Mouse (Mus musculus): ENCODE data around the gene Eftud2. TPM values are rescaled to one million over a fixed set of nuclear protein-coding genes. Genes with fewer than 3 reads are reported as not detected.

Eftud2 gene
- polyA plus RNA-seq, 1 experiment from 2014 or later = 250 TPM

- Histone ChIP-seq H3K27me3 (ENCODE audit: control insufficient read depth, insufficient read depth, low read length) (no peaks in the 10 kb centered on the region), H3K27ac (ENCODE audit: low read depth, low read length) (no peak overlapping the region), H3K9me3 (ENCODE audit: control insufficient read depth, low read length) (no peaks in the 10 kb centered on the region), H3K4me1 (ENCODE audit: control insufficient read depth, insufficient read depth, low read length) (no peaks in the 10 kb centered on the region), H3K9ac (ENCODE audit: low read depth, low read length) (no peak overlapping the region), H3K36me3 (ENCODE audit: control insufficient read depth, insufficient read depth, low read length) (peaks cover 97% of the 10 kb centered on the region), H3K4me3 (ENCODE audit: low read length) (no peak overlapping the region), H3K4me2 (replicated peaks; ENCODE audit: low read depth, low read length) (no peak overlapping the region)
- ATAC-seq (ENCODE audit: low FRiP score, low TSS enrichment) = no peak
- WGBS = 84% methylated on average over 6 of the region's 6 CpGs
Observed at GRCm38 (mm10) chr11:102855941-102856340, 24.8 kb downstream of the Eftud2 start.

- no peaks in the 10 kb centered on the region for H3K4me1 ChIP-seq (ENCODE audit: control insufficient read depth, insufficient read depth, low read length)
- no peaks in the 10 kb centered on the region for H3K9me3 ChIP-seq (ENCODE audit: control insufficient read depth, low read length)
- no peak overlapping the region for H3K4me3 ChIP-seq (ENCODE audit: low read length)
- H3K9ac ChIP-seq (ENCODE audit: low read depth, low read length) = no peak overlapping the region
- no peak overlapping the region for H3K27ac ChIP-seq (ENCODE audit: low read depth, low read length)
- ATAC-seq (ENCODE audit: low FRiP score, low TSS enrichment) = no peak
- no peak overlapping the region for H3K4me2 ChIP-seq (replicated peaks; ENCODE audit: low read depth, low read length)
- no peaks in the 10 kb centered on the region for H3K27me3 ChIP-seq (ENCODE audit: control insufficient read depth, insufficient read depth, low read length)
- H3K36me3 ChIP-seq (ENCODE audit: control insufficient read depth, insufficient read depth, low read length) = peaks cover 96% of the 10 kb centered on the region
Observed at GRCm38 (mm10) chr11:102853760-102854159, 27.0 kb downstream of the Eftud2 start.

GRCm38 (mm10) chr11:102851883-102852282 lies 28.9 kb downstream of the Eftud2 start:
- Histone ChIP-seq H3K27me3 (ENCODE audit: control insufficient read depth, insufficient read depth, low read length) (no peaks in the 10 kb centered on the region), H3K4me3 (ENCODE audit: low read length) (no peak overlapping the region), H3K27ac (ENCODE audit: low read depth, low read length) (no peak overlapping the region), H3K9me3 (ENCODE audit: control insufficient read depth, low read length) (no peaks in the 10 kb centered on the region), H3K4me2 (replicated peaks; ENCODE audit: low read depth, low read length) (no peak overlapping the region), H3K9ac (ENCODE audit: low read depth, low read length) (no peak overlapping the region), H3K36me3 (ENCODE audit: control insufficient read depth, insufficient read depth, low read length) (peaks cover 96% of the 10 kb centered on the region), H3K4me1 (ENCODE audit: control insufficient read depth, insufficient read depth, low read length) (no peaks in the 10 kb centered on the region)
- ATAC-seq (ENCODE audit: low FRiP score, low TSS enrichment) = peak; percentile 85; the same call in 1 of the 2 replicates
- whole genome bisulfite sequencing = 61% methylated on average over 5 of the region's 5 CpGs

- H3K4me1 ChIP-seq (ENCODE audit: control insufficient read depth, insufficient read depth, low read length) = no peaks in the 10 kb centered on the region
- H3K27me3 ChIP-seq (ENCODE audit: control insufficient read depth, insufficient read depth, low read length) = no peaks in the 10 kb centered on the region
- no peak overlapping the region for H3K27ac ChIP-seq (ENCODE audit: low read depth, low read length)
- H3K4me3 ChIP-seq (ENCODE audit: low read length) = no peak overlapping the region
- ATAC-seq (ENCODE audit: low FRiP score, low TSS enrichment) = no peak
- no peaks in the 10 kb centered on the region for H3K9me3 ChIP-seq (ENCODE audit: control insufficient read depth, low read length)
- H3K4me2 ChIP-seq (replicated peaks; ENCODE audit: low read depth, low read length) = no peak overlapping the region
- H3K36me3 ChIP-seq (ENCODE audit: control insufficient read depth, insufficient read depth, low read length) = peaks cover 98% of the 10 kb centered on the region
- WGBS = 59% methylated on average over 10 of the region's 10 CpGs
- H3K9ac ChIP-seq (ENCODE audit: low read depth, low read length) = no peak overlapping the region
Observed at GRCm38 (mm10) chr11:102845926-102846325, 34.9 kb downstream of the Eftud2 start.

GRCm38 (mm10) chr11:102838616-102839150 lies 42.1 kb downstream of the Eftud2 start:
- Histone ChIP-seq H3K4me3 (ENCODE audit: low read length) (no peak overlapping the region), H3K27ac (ENCODE audit: low read depth, low read length) (no peak overlapping the region), H3K4me2 (replicated peaks; ENCODE audit: low read depth, low read length) (no peak overlapping the region), H3K36me3 (ENCODE audit: control insufficient read depth, insufficient read depth, low read length) (peaks cover 66% of the 10 kb centered on the region), H3K4me1 (ENCODE audit: control insufficient read depth, insufficient read depth, low read length) (no peaks in the 10 kb centered on the region), H3K9me3 (ENCODE audit: control insufficient read depth, low read length) (no peaks in the 10 kb centered on the region), H3K27me3 (ENCODE audit: control insufficient read depth, insufficient read depth, low read length) (no peaks in the 10 kb centered on the region), H3K9ac (ENCODE audit: low read depth, low read length) (no peak overlapping the region)
- 87% methylated on average over 9 of the region's 9 CpGs for WGBS
- no peak for ATAC-seq (ENCODE audit: low FRiP score, low TSS enrichment)

- Histone ChIP-seq H3K9me3 (ENCODE audit: control insufficient read depth, low read length) (no peaks in the 10 kb centered on the region), H3K4me2 (replicated peaks; ENCODE audit: low read depth, low read length) (no peak overlapping the region), H3K27me3 (ENCODE audit: control insufficient read depth, insufficient read depth, low read length) (no peaks in the 10 kb centered on the region), H3K27ac (ENCODE audit: low read depth, low read length) (no peak overlapping the region), H3K9ac (ENCODE audit: low read depth, low read length) (no peak overlapping the region), H3K36me3 (ENCODE audit: control insufficient read depth, insufficient read depth, low read length) (peaks cover 60% of the 10 kb centered on the region), H3K4me3 (ENCODE audit: low read length) (no peak overlapping the region), H3K4me1 (ENCODE audit: control insufficient read depth, insufficient read depth, low read length) (peaks cover 2% of the 10 kb centered on the region; the same call in 1 of the 2 replicates)
- no peak for ATAC-seq (ENCODE audit: low FRiP score, low TSS enrichment)
- WGBS = 95% methylated on average over 2 of the region's 2 CpGs
Observed at GRCm38 (mm10) chr11:102838126-102838525, 42.7 kb downstream of the Eftud2 start.

- 91% methylated on average over 1 of the region's 1 CpGs for WGBS
- Histone ChIP-seq H3K4me1 (ENCODE audit: control insufficient read depth, insufficient read depth, low read length) (peaks cover 7% of the 10 kb centered on the region; the same call in 1 of the 2 replicates), H3K27me3 (ENCODE audit: control insufficient read depth, insufficient read depth, low read length) (no peaks in the 10 kb centered on the region), H3K9ac (ENCODE audit: low read depth, low read length) (no peak overlapping the region), H3K4me3 (ENCODE audit: low read length) (no peak overlapping the region), H3K36me3 (ENCODE audit: control insufficient read depth, insufficient read depth, low read length) (peaks cover 53% of the 10 kb centered on the region), H3K27ac (ENCODE audit: low read depth, low read length) (no peak overlapping the region), H3K4me2 (replicated peaks; ENCODE audit: low read depth, low read length) (no peak overlapping the region), H3K9me3 (ENCODE audit: control insufficient read depth, low read length) (no peaks in the 10 kb centered on the region)
- ATAC-seq (ENCODE audit: low FRiP score, low TSS enrichment) = no peak
Observed at GRCm38 (mm10) chr11:102837385-102837784, 43.4 kb downstream of the Eftud2 start.

GRCm38 (mm10) chr11:102836146-102836545 lies 44.6 kb downstream of the Eftud2 start:
- ATAC-seq (ENCODE audit: low FRiP score, low TSS enrichment) = no peak
- Histone ChIP-seq H3K4me2 (replicated peaks; ENCODE audit: low read depth, low read length) (no peak overlapping the region), H3K27me3 (ENCODE audit: control insufficient read depth, insufficient read depth, low read length) (no peaks in the 10 kb centered on the region), H3K9me3 (ENCODE audit: control insufficient read depth, low read length) (no peaks in the 10 kb centered on the region), H3K9ac (ENCODE audit: low read depth, low read length) (no peak overlapping the region), H3K27ac (ENCODE audit: low read depth, low read length) (no peak overlapping the region), H3K4me1 (ENCODE audit: control insufficient read depth, insufficient read depth, low read length) (peaks cover 7% of the 10 kb centered on the region; the same call in 1 of the 2 replicates), H3K36me3 (ENCODE audit: control insufficient read depth, insufficient read depth, low read length) (peaks cover 41% of the 10 kb centered on the region), H3K4me3 (ENCODE audit: low read length) (no peak overlapping the region)
- 86% methylated on average over 9 of the region's 9 CpGs for WGBS

GRCm38 (mm10) chr11:102835549-102835948 lies 45.2 kb downstream of the Eftud2 start, which contains the start of gene Higd1b:
Gene Higd1b, plus strand, starts transcription at chr11:102835849.
- Histone ChIP-seq H3K4me2 (replicated peaks; ENCODE audit: low read depth, low read length) (no peak within 1 kb of the TSS), H3K36me3 (ENCODE audit: control insufficient read depth, insufficient read depth, low read length) (peaks cover 36% of the 10 kb centered on the region), H3K9ac (ENCODE audit: low read depth, low read length) (no peak within 1 kb of the TSS; the same call in 1 of the 2 replicates), H3K27me3 (ENCODE audit: control insufficient read depth, insufficient read depth, low read length) (no peaks in the 10 kb centered on the region), H3K9me3 (ENCODE audit: control insufficient read depth, low read length) (no peaks in the 10 kb centered on the region), H3K4me1 (ENCODE audit: control insufficient read depth, insufficient read depth, low read length) (peaks cover 7% of the 10 kb centered on the region; the same call in 1 of the 2 replicates), H3K4me3 (ENCODE audit: low read length) (no peak within 1 kb of the TSS), H3K27ac (ENCODE audit: low read depth, low read length) (no peak within 1 kb of the TSS)
- 77% methylated on average over 4 of the region's 4 CpGs for WGBS
- no peak for ATAC-seq (ENCODE audit: low FRiP score, low TSS enrichment)
